22 mouse cellular contexts compared by ENCODE assay signal in the genomic region with DNA sequence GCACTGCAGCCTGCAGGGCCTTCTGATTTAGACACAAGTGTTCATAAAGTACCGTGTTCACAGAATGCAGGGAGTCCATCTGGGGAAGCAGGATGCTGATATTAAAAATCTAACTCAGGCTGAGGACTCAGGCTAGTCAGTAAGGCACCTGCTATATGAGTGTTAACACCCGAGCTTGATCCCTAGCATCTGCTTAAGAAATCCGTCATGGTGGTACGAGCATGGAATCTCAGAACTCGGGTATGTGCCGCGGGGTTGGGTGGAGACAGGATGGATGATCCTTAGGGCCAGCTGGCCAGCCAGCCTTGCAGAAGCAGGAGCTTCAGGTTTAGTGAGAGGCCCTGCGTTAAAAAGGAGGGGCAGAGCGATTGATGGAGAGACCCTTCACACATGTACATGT.
DNase-seq lines count a peak whose midpoint lies in the region; ATAC-seq and TF ChIP-seq lines count a peak whose summit lies in the region.
"Had no signal": no experiment of that assay in that cellular context is flagged by ENCODE, and none has a peak within 500 bp of the region (broad histone marks: within the 10 kb centered on the region; RNA-seq: fewer than 3 reads in every experiment).

No protein-coding gene starts in this region.

- H3K27ac ChIP-seq in forebrain, embryonic 10.5 days = peak overlapping the region; percentile 81; the same call in 1 of the 2 replicates
- no peak overlapping the region for H3K27ac ChIP-seq in forebrain, embryonic 16.5 days (ENCODE audit: low read length)
- H3K27ac ChIP-seq in kidney, embryonic 16.5 days (ENCODE audit: low read length) = no peak overlapping the region
- H3K27ac ChIP-seq in kidney, adult 2 months (ENCODE audit: insufficient read depth, low read depth, low read length) = no peak overlapping the region
- H3K27ac ChIP-seq in embryonic facial prominence, embryonic 14.5 days (replicated peaks; ENCODE audit: low read depth, low read length) = no peak overlapping the region
- H3K27ac ChIP-seq: heart, embryonic 10.5 days; hindbrain, embryonic 13.5 days; hindbrain, postnatal 0 days had no signal

- H3K27me3 ChIP-seq in forebrain, embryonic 10.5 days (ENCODE audit: poor library complexity, severe bottlenecking) = peaks cover 20% of the 10 kb centered on the region
- H3K27me3 ChIP-seq in forebrain, embryonic 16.5 days (replicated peaks; ENCODE audit: control insufficient read depth, insufficient read depth, low read length) = no peaks in the 10 kb centered on the region
- no peaks in the 10 kb centered on the region for H3K27me3 ChIP-seq in kidney, embryonic 16.5 days (ENCODE audit: insufficient read depth, low read length)
- no peaks in the 10 kb centered on the region for H3K27me3 ChIP-seq in kidney, adult 2 months (replicated peaks; ENCODE audit: control insufficient read depth, insufficient read depth, low read length)
- H3K27me3 ChIP-seq in Patski = no peaks in the 10 kb centered on the region
- H3K27me3 ChIP-seq in embryonic facial prominence, embryonic 14.5 days (replicated peaks; ENCODE audit: control insufficient read depth, insufficient read depth, low read length) = no peaks in the 10 kb centered on the region
- H3K27me3 ChIP-seq: CH12.LX; embryonic facial prominence, embryonic 15.5 days had no signal

- ATAC-seq in forebrain, embryonic 16.5 days = no peak
- 0 out of 2 replicates have a peak, but pooled peaks have one; percentile 27 for ATAC-seq in kidney, embryonic 16.5 days (ENCODE audit: low FRiP score, low TSS enrichment)
- ATAC-seq in Patski = peak; percentile 47
- ATAC-seq in embryonic facial prominence, embryonic 14.5 days (ENCODE audit: low read depth) = peak; percentile 50; the same call in 1 of the 2 replicates
- ATAC-seq: hindbrain, postnatal 0 days had no signal

- 78% methylated on average over 9 of the region's 9 CpGs for WGBS in forebrain, embryonic 10.5 days
- WGBS in forebrain, embryonic 16.5 days = 80% methylated on average over 9 of the region's 9 CpGs
- 57% methylated on average over 9 of the region's 9 CpGs for WGBS in kidney, embryonic 16.5 days
- 44% methylated on average over 9 of the region's 9 CpGs for WGBS in kidney, adult 2 months
- 76% methylated on average over 9 of the region's 9 CpGs for WGBS in embryonic facial prominence, embryonic 14.5 days

- POLR2A ChIA-PET in Patski (lab: Charles Lee) = interaction anchor here (0.6 kb wide), 1 partner anchor 713 kb away, joined by 3 read pairs; no protein-coding TSS in a partner anchor

- no peak overlapping the region for H3K4me2 ChIP-seq in forebrain, embryonic 16.5 days (ENCODE audit: low read length)
- H3K4me2 ChIP-seq in kidney, embryonic 16.5 days (replicated peaks; ENCODE audit: low read depth, low read length) = no peak overlapping the region
- no peak overlapping the region for H3K4me2 ChIP-seq in embryonic facial prominence, embryonic 14.5 days (ENCODE audit: low read depth, low read length)
- H3K4me2 ChIP-seq: hindbrain, embryonic 13.5 days had no signal

- H3K9me3 ChIP-seq in forebrain, embryonic 10.5 days = no peaks in the 10 kb centered on the region
- no peaks in the 10 kb centered on the region for H3K9me3 ChIP-seq in forebrain, embryonic 16.5 days (ENCODE audit: control insufficient read depth, low read length)
- H3K9me3 ChIP-seq in kidney, embryonic 16.5 days (ENCODE audit: low read length) = no peaks in the 10 kb centered on the region
- no peaks in the 10 kb centered on the region for H3K9me3 ChIP-seq in embryonic facial prominence, embryonic 14.5 days (ENCODE audit: control insufficient read depth, low read length)
- H3K9me3 ChIP-seq: embryonic facial prominence, embryonic 15.5 days; forebrain, embryonic 12.5 days; heart, embryonic 10.5 days; hindbrain, embryonic 13.5 days had no signal

- H3K9ac ChIP-seq in forebrain, embryonic 16.5 days (replicated peaks; ENCODE audit: low read depth, low read length) = no peak overlapping the region
- no peak overlapping the region for H3K9ac ChIP-seq in kidney, embryonic 16.5 days (replicated peaks; ENCODE audit: low read length)
- no peak overlapping the region for H3K9ac ChIP-seq in embryonic facial prominence, embryonic 14.5 days (ENCODE audit: low read depth, low read length)
- H3K9ac ChIP-seq: embryonic facial prominence, embryonic 15.5 days; forebrain, embryonic 12.5 days; hindbrain, embryonic 13.5 days had no signal

- H3K4me3 ChIP-seq in forebrain, embryonic 10.5 days = no peak overlapping the region
- no peak overlapping the region for H3K4me3 ChIP-seq in forebrain, embryonic 16.5 days (replicated peaks; ENCODE audit: low read length)
- H3K4me3 ChIP-seq in kidney, embryonic 16.5 days (ENCODE audit: low read length) = no peak overlapping the region
- H3K4me3 ChIP-seq in kidney, adult 2 months (ENCODE audit: insufficient read depth, low read depth, low read length) = no peak overlapping the region
- H3K4me3 ChIP-seq in embryonic facial prominence, embryonic 14.5 days (ENCODE audit: low read depth, low read length) = no peak overlapping the region
- H3K4me3 ChIP-seq: erythroblast, embryonic 14.5 days; forebrain, embryonic 12.5 days; heart, embryonic 10.5 days; hindbrain, embryonic 13.5 days had no signal

- no peak for TF ChIP-seq POLR2A in kidney, adult 2 months (IDR thresholded peaks at IDR 0.05; ENCODE audit: low read depth, low read length)

- TF ChIP-seq CTCF in kidney, adult 2 months (conservative IDR thresholded peaks at IDR 0.05; ENCODE audit: insufficient read depth, insufficient read length, low read depth, low read length) = no peak
- no peak for TF ChIP-seq CTCF in Patski (IDR thresholded peaks at IDR 0.05)

- no peaks in the 10 kb centered on the region for H3K36me3 ChIP-seq in forebrain, embryonic 10.5 days (replicated peaks)
- no peaks in the 10 kb centered on the region for H3K36me3 ChIP-seq in forebrain, embryonic 16.5 days (ENCODE audit: control insufficient read depth, insufficient read depth)
- H3K36me3 ChIP-seq in kidney, embryonic 16.5 days (ENCODE audit: insufficient read depth, low read length) = no peaks in the 10 kb centered on the region
- H3K36me3 ChIP-seq in kidney, adult 2 months (ENCODE audit: control insufficient read depth, insufficient read depth, low read length) = no peaks in the 10 kb centered on the region
- no peaks in the 10 kb centered on the region for H3K36me3 ChIP-seq in embryonic facial prominence, embryonic 14.5 days (ENCODE audit: control insufficient read depth, insufficient read depth, low read length)
- H3K36me3 ChIP-seq: embryonic facial prominence, embryonic 15.5 days; forebrain, embryonic 12.5 days; heart, embryonic 10.5 days; hindbrain, embryonic 13.5 days had no signal

- in situ Hi-C loops in Patski (cut with MboI; ENCODE audit: low pct_unique_long_range_greater_than_20kb) = no loop called here

- peaks cover 31% of the 10 kb centered on the region for H3K4me1 ChIP-seq in forebrain, embryonic 10.5 days
- peaks cover 14% of the 10 kb centered on the region for H3K4me1 ChIP-seq in forebrain, embryonic 16.5 days (replicated peaks; ENCODE audit: control insufficient read depth, insufficient read depth, low read length)
- H3K4me1 ChIP-seq in kidney, embryonic 16.5 days (ENCODE audit: insufficient read depth, low read length) = peaks cover 9% of the 10 kb centered on the region
- no peaks in the 10 kb centered on the region for H3K4me1 ChIP-seq in kidney, adult 2 months (ENCODE audit: control insufficient read depth, insufficient read depth, low read length)
- H3K4me1 ChIP-seq in embryonic facial prominence, embryonic 14.5 days (ENCODE audit: control insufficient read depth, insufficient read depth, low read length) = peaks cover 9% of the 10 kb centered on the region; the same call in 1 of the 2 replicates

- no peak for DNase-seq in forebrain, embryonic 10.5 days (ENCODE audit: extremely low spot score, low spot score)
- DNase-seq in kidney, adult 2 months = no peak
- no peak for DNase-seq in Patski (ENCODE audit: low read depth, low spot score)
- peak; percentile 65 for DNase-seq in embryonic facial prominence, embryonic 14.5 days (ENCODE audit: low spot score)
- DNase-seq in layer of hippocampus, adult 18-20 months (ENCODE audit: low spot score in 2 of 2) = no peak
- DNase-seq: adrenal gland, adult 2 months; adrenal gland, postnatal 25 days; cerebellum, adult 18-20 months; cerebellum, adult 9-11 months; cerebellum, postnatal 36 days; gastrocnemius, postnatal 36 days; heart, adult 18-20 months; heart, postnatal 10 days had no signal

- CTCF ChIA-PET in Patski (lab: Charles Lee) = no interaction called here
